Mouse (Mus musculus): ENCODE results near the gene Gfra1.

Gfra1 gene

GRCm38 (mm10) chr19:58393121-58393520 lies 62.6 kb downstream of the Gfra1 start:
- in situ Hi-C loops (cut with MboI), result no loop called here

DNA sequence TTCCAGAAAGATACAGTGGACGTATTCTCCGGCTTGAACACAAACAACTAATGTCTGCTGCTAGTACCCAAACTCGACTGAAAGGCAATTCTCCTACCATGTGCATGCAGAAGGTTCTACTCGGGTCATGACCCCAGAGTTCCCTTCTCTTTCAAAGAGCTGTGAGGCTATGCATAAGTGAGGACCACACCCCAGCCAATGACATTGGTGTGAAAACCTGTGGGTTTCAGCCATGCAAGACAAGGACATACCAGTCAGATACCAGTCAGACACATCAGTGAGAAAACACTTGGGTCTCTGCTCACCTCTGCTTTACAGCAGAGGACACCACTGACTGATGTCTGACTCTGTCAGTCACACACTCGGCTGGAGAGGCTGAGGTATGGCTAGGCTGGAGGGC lies 63.9 kb downstream of the Gfra1 start:
- in situ Hi-C loops (cut with MboI), result no loop called here

GRCm38 (mm10) chr19:58389466-58389865 lies 66.2 kb downstream of the Gfra1 start:
- in situ Hi-C loops (cut with MboI), result no loop called here

GRCm38 (mm10) chr19:58388851-58389447 lies 66.8 kb downstream of the Gfra1 start:
- in situ Hi-C loops (cut with MboI), result no loop called here

DNA sequence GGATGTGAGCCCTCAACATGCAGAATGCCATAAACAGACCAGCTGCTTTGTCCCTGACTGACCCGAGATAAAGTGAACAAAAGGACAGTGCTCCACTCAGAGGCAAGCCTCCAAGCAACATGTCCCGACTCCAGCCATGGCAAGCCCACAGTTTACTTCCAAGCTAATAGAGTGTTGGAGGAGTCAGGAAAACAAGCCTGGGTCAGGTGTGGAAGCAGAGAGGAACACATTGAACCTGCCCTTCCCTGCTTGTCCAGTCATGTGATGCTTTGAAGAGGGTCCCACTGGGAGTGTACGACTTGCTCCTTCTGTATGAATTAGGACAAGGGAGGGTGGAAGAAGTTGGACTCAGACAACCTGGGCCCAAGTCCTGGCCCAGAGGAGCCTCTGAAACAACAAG lies 72.4 kb downstream of the Gfra1 start:
- in situ Hi-C loops (cut with MboI), result no loop called here

- in situ Hi-C loops (cut with MboI), result no loop called here
Measured at GRCm38 (mm10) chr19:58382535-58382934, 73.2 kb downstream of the Gfra1 start.

GRCm38 (mm10) chr19:58377969-58378368 lies 77.7 kb downstream of the Gfra1 start:
- in situ Hi-C loops (cut with MboI), result no loop called here

- in situ Hi-C loops (cut with MboI), result no loop called here
Measured at GRCm38 (mm10) chr19:58376675-58377102, 79.0 kb downstream of the Gfra1 start.

DNA sequence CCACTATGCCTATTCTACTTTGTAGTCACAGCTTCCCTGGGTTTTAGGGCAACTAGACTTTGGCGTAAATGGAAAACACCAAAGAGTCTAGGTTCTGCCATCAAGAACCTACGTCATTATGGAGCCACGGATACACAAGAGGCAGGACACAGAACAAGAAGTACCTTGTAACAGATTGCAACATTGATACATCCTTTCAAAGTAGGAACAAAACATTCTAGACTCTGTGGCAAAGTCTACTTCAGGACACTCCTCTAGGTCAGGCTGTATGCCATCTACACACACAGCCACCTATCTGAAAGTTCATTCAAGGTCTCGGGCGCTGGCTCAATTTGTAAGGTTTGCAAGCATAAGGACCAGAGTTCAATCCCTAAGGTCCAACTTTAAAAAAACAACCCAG lies 81.1 kb downstream of the Gfra1 start:
- in situ Hi-C loops (cut with MboI), result no loop called here

GRCm38 (mm10) chr19:58374155-58374554 lies 81.6 kb downstream of the Gfra1 start:
- in situ Hi-C loops (cut with MboI), result no loop called here

- in situ Hi-C loops (cut with MboI), result no loop called here
Measured at GRCm38 (mm10) chr19:58368513-58368912, 87.2 kb downstream of the Gfra1 start.

DNA sequence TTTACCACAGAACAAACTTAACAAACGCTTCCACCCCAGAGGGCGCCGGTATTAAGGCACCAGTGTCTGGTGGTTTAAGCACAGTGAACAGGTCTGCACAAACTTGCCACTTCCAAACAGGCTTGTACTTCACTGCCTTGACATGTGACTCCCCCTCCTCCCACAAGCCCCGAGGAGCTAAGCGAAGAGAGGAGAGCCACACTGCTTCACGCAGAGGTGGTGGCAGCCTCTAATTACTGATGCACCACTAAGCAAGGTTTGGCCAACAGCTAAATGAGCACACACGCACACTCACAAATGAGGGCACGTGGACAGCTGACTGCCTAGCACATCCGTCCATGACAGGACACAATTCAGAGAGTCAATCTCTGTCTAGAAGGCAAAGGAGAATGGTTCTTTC lies 91.0 kb downstream of the Gfra1 start:
- in situ Hi-C loops (cut with MboI), result no loop called here

GRCm38 (mm10) chr19:58360982-58361381 lies 94.7 kb downstream of the Gfra1 start:
- in situ Hi-C loops (cut with MboI), result no loop called here

- in situ Hi-C loops (cut with MboI), result no loop called here
Measured at GRCm38 (mm10) chr19:58358063-58358462, 97.6 kb downstream of the Gfra1 start.

GRCm38 (mm10) chr19:58353953-58354352 lies 101.8 kb downstream of the Gfra1 start:
- in situ Hi-C loops (cut with MboI), result no loop called here

DNA sequence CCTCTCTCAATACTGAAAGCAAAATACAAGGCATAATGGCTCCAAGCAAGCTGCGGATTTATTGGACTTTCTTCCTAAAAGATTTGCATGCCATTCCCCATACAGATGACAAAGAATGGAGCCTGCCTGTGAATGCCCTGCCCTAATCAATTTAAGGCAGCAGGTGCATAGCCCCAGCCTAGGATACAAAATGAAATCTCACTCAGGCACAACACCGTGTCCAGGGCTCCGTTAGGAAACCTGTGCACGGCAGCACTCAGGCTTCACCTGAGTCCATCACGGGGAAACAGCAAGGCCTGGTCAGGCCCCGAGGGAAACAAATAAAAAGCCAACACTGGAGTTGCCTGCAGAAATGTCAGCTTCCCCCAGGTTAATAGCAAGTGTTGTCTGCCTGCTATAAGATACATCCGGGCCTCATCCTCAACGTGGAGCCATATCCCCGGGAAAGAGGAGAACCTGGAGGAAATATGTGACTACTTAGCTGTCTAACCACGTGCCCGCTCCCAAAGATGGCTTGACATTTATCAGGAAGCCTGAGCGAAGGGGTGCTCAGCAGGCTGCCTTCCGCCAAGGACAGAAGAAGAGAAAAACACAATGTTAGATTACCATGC lies 102.3 kb downstream of the Gfra1 start:
- in situ Hi-C loops (cut with MboI), result no loop called here

DNA sequence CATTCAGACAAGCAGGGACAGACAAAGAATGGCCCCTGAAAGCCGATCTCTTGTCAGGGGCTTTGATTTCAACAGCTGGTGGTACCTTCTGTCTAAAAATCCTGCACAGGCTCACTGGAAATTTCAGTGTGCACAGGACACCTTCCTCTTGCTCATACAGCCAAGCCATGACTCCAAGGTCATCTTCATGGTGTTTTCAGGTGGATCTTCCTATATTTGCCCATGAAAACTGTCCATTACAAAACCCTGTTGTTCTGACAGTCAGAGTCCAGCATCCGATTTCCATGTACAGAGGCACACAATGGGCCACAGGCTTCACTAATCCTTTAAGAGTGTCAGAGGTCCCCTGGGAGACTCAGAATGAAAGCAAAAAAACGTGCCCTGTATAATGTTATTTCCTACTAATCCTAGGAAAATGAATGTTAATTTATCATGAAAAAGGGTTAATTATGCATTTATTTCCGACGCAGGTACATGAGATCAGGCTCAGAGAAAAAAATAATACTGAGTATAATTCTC lies 105.8 kb downstream of the Gfra1 start:
- in situ Hi-C loops (cut with MboI), result no loop called here

- in situ Hi-C loops (cut with MboI), result no loop called here
Measured at GRCm38 (mm10) chr19:58345137-58345536, 110.6 kb downstream of the Gfra1 start.

GRCm38 (mm10) chr19:58341351-58341750 lies 114.4 kb downstream of the Gfra1 start:
- in situ Hi-C loops (cut with MboI), result no loop called here

DNA sequence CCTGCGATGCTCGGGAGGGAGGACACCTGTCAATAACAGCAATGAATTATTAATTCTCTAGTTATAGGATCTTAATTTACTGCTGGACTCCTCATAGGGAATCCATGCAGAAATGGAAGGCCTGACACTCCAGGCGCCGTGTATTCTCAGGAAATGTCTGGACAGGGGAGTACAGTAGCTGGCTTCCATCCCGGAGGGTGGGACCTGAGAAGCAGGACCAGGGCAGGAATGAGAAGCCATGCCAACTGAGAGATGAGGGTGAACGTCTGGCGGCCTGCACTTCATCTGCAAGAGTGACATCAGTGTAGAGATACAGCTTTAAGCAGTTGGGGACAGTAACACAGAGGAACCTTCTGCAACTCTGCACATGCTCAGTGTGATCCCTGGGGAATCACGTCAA lies 115.5 kb downstream of the Gfra1 start:
- in situ Hi-C loops (cut with MboI), result no loop called here

DNA sequence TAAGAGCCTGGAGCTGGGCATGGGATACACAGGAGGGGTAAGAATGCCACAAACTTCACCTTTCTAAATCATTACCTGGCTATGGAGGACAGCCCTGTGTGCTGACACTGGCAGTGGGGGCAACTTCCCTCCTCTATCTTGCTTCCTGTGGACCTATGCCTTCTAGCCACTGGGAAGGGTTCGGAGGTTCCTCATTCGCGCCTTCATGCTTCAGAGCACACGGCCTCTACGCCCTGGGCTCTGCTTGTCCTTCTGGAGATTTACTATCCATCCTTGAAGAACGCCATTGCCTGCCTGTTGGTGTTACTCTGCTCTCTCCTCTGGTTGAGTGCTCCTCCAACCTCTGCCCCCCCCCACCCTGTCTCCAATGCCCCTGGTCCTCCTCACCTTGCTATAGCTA lies 118.9 kb downstream of the Gfra1 start:
- in situ Hi-C loops (cut with MboI), result no loop called here

DNA sequence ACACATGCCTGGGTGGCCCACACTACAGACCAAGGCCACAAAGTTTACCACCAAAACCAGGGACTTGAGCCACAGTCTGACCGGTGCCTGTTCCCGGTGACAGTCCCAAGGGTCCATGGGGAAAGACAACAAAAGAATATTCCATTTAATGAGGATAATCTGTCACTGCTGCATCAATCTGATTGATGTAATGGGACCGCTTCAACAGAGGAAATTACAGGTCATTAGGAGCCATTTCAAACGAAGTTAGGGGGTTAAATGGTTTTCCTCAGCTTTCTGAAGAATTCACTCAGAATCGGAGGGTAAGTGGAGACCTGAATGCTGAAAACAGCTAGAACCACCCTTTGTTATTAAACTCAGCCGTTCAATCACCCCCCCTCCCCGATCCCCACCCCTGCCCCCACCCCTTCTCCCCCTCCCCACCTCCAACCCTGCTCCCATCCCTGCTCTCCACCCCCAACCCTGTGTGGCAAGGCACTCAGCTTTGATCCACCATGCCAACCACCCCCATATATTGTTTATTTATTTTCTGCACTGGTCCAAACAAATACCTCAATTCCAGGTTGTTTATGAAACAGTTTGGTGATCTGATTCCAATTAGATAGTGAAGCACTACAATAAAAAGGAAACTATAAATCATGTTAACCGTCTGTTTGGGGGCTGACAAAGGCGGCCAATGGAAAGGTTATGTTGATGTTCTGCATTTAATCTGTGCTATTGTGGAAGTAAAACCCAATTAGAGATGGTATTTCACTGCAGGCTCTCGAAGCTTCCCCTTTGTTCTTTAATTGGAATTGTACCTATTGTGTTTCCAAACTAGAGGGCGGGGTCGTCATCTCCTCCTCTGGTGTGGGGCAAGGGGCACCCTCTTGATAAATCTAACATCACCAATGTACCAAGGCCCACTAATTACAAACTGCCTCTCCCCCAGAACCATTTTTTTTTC lies 119.9 kb downstream of the Gfra1 start:
- in situ Hi-C loops (cut with MboI), result no loop called here

- in situ Hi-C loops (cut with MboI), result no loop called here
Measured at GRCm38 (mm10) chr19:58329305-58329704, 126.4 kb downstream of the Gfra1 start.
